Mouse (Mus musculus): ENCODE measurements around the gene Fbxo33.
"Not testable (repeated sequence)": the region's sequence is repeated elsewhere in the genome, so short reads cannot be mapped to it uniquely, and the experiment has no call there.

The Fbxo33 gene

GRCm38 (mm10) chr12:59219325-59220225 is at the start of gene Fbxo33:
Gene Fbxo33, minus strand, starts transcription at chr12:59219725.
- DNase-seq (ENCODE audit: low spot score), result peak; percentile 83

- DNase-seq (ENCODE audit: low spot score), result no peak
Measured at GRCm38 (mm10) chr12:59265942-59266231, 46.4 kb upstream of the Fbxo33 start.

- DNase-seq (ENCODE audit: low spot score), result peak; percentile 10
Measured at GRCm38 (mm10) chr12:59265207-59265941, 45.8 kb upstream of the Fbxo33 start.

- DNase-seq (ENCODE audit: low spot score), result no peak
Measured at GRCm38 (mm10) chr12:59262841-59263240, 43.3 kb upstream of the Fbxo33 start.

- DNase-seq (ENCODE audit: low spot score), result no peak
Measured at GRCm38 (mm10) chr12:59260798-59261197, 41.3 kb upstream of the Fbxo33 start.

- peak; percentile 38 for DNase-seq (ENCODE audit: low spot score)
Measured at GRCm38 (mm10) chr12:59260362-59260761, 40.8 kb upstream of the Fbxo33 start.

GRCm38 (mm10) chr12:59259015-59259414 is 39.5 kb upstream of the Fbxo33 start:
- no peak for DNase-seq (ENCODE audit: low spot score)

GRCm38 (mm10) chr12:59250259-59250827 is 30.8 kb upstream of the Fbxo33 start:
- no peak for DNase-seq (ENCODE audit: low spot score)

GRCm38 (mm10) chr12:59248969-59249368 is 29.4 kb upstream of the Fbxo33 start:
- DNase-seq (ENCODE audit: low spot score), result no peak

GRCm38 (mm10) chr12:59241031-59241430 is 21.5 kb upstream of the Fbxo33 start:
- DNase-seq (ENCODE audit: low spot score), result not testable (repeated sequence)

- no peak for DNase-seq (ENCODE audit: low spot score)
Measured at GRCm38 (mm10) chr12:59238434-59238833, 18.9 kb upstream of the Fbxo33 start.

- peak; percentile 29 for DNase-seq (ENCODE audit: low spot score)
Measured at GRCm38 (mm10) chr12:59228401-59228800, 8.9 kb upstream of the Fbxo33 start.

GRCm38 (mm10) chr12:59218640-59219321 is 744 bp downstream of the Fbxo33 start:
- no peak for DNase-seq (ENCODE audit: low spot score)

GRCm38 (mm10) chr12:59217331-59217730 is 2.2 kb downstream of the Fbxo33 start:
- DNase-seq (ENCODE audit: low spot score), result no peak

- DNase-seq (ENCODE audit: low spot score), result no peak
Measured at GRCm38 (mm10) chr12:59216676-59217266, 2.8 kb downstream of the Fbxo33 start.

GRCm38 (mm10) chr12:59216176-59216575 is 3.3 kb downstream of the Fbxo33 start:
- DNase-seq (ENCODE audit: low spot score), result no peak

GRCm38 (mm10) chr12:59207814-59208213 is 11.7 kb downstream of the Fbxo33 start:
- DNase-seq (ENCODE audit: low spot score), result no peak

GRCm38 (mm10) chr12:59207000-59207390 is 12.5 kb downstream of the Fbxo33 start:
- DNase-seq (ENCODE audit: low spot score), result no peak

GRCm38 (mm10) chr12:59206208-59206999 is 13.1 kb downstream of the Fbxo33 start:
- no peak for DNase-seq (ENCODE audit: low spot score)

GRCm38 (mm10) chr12:59205571-59205970 is 14.0 kb downstream of the Fbxo33 start:
- DNase-seq (ENCODE audit: low spot score), result no peak

- DNase-seq (ENCODE audit: low spot score), result no peak
Measured at GRCm38 (mm10) chr12:59199361-59199760, 20.2 kb downstream of the Fbxo33 start.

Data from layer of hippocampus, adult 9-10 months (tissue).